Mouse (Mus musculus) lung, adult 2 months (tissue): ENCODE measurements at regions not wholly inside any gene's neighbourhood (a gene's known extent, or its start where the extent isn't known, plus 50 kb on each side); places are given as distances from the start of the nearest gene placed in this dataset.

Experiments
- CTCF ChIP-seq: fragments of 200-500 bp; IDR thresholded peaks from 2 replicates; pipeline ENCODE4 v1.5.1; 2011; ENCODE audit warnings: mild to moderate bottlenecking, low read length, control low read depth; ENCODE audit not compliant: insufficient read depth
- POLR2A ChIP-seq: fragments of 200-500 bp; IDR thresholded peaks from 2 replicates; pipeline ENCODE4 v1.6.1; 2011; ENCODE audit warnings: low read depth, mild to moderate bottlenecking, control low read depth, low read length, borderline replicate concordance; ENCODE audit errors: extremely low read depth

DNA sequence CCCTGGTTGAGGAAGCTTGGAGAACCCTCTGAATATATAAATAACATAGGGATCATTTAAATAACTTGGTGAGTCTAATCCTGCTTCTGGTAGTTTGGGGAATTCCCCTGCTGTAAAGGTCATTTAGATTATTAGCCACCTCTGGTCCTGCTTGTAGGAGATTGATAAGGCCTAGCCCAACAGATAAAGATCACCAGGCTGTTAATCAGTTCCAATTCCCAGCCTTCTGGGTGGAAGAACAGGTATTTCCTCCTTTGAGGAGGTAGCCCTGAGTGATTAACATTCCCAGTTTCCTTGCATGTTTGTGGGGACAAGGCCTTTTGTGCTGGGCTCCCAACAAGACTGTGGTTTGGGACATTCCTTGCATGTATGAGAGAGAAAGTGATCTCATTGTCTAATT is 79.7 kb upstream of the Ube2e3 start:
- no peak for TF ChIP-seq POLR2A
- no peak for TF ChIP-seq CTCF
